In genomic region chr5:77253154-77253553, GRCm38 (mm10) we compare ENCODE assay signal across 23 mouse cellular contexts. TPM values are rescaled to one million over a fixed set of nuclear protein-coding genes. Genes with fewer than 3 reads are reported as not detected.
"Had no signal": no experiment of that assay in that cellular context is flagged by ENCODE, and none has a peak within 500 bp of the region (broad histone marks: within the 10 kb centered on the region; RNA-seq: fewer than 3 reads in every experiment).

No protein-coding gene starts in this region.

- H3K27ac ChIP-seq: kidney, postnatal 0 days; liver, embryonic 13.5 days; midbrain, embryonic 12.5 days; midbrain, embryonic 15.5 days had no signal

- H3K4me3 ChIP-seq: liver, embryonic 13.5 days; midbrain, embryonic 12.5 days; midbrain, embryonic 15.5 days; myocyte had no signal

- H3K4me1 ChIP-seq: liver, embryonic 13.5 days; midbrain, embryonic 12.5 days; midbrain, embryonic 15.5 days had no signal

- H3K36me3 ChIP-seq: liver, embryonic 13.5 days; midbrain, embryonic 12.5 days; midbrain, embryonic 15.5 days had no signal

- H3K9ac ChIP-seq: liver, embryonic 13.5 days; midbrain, embryonic 12.5 days; midbrain, embryonic 15.5 days had no signal

- DNase-seq: kidney, adult 2 months; kidney, postnatal 25 days; layer of hippocampus, postnatal 36 days; liver, embryonic 13.5 days; lung, adult 2 months; lung, postnatal 14 days; lung, postnatal 4 days; retina, postnatal 1 day; right cerebral cortex, postnatal 25 days; spleen, adult 18-20 months; thymus, adult 18-20 months; thymus, postnatal 14 days had no signal

- H3K27me3 ChIP-seq: liver, embryonic 13.5 days; midbrain, embryonic 12.5 days; midbrain, embryonic 15.5 days had no signal

- H3K9me3 ChIP-seq: liver, embryonic 13.5 days; midbrain, embryonic 12.5 days; midbrain, embryonic 15.5 days had no signal

RNA-seq across cellular contexts. Expression of gene Spink2, which starts 41.9 kb away (rescaled TPM):
- total RNA-seq: layer of hippocampus, adult 8-10 months; layer of hippocampus, postnatal 10 days; layer of hippocampus, postnatal 36 days; left cerebral cortex, adult 8-10 months; left cerebral cortex, postnatal 25 days; liver, adult 2 months; monocyte, adult 5-6 weeks had no signal
- polyA plus RNA-seq: liver, adult 2 months; liver, embryonic 16.5 days; midbrain, embryonic 12.5 days; myocyte had no signal
